Comparison of ENCODE assay signal across 16 mouse cellular contexts in the genomic region with DNA sequence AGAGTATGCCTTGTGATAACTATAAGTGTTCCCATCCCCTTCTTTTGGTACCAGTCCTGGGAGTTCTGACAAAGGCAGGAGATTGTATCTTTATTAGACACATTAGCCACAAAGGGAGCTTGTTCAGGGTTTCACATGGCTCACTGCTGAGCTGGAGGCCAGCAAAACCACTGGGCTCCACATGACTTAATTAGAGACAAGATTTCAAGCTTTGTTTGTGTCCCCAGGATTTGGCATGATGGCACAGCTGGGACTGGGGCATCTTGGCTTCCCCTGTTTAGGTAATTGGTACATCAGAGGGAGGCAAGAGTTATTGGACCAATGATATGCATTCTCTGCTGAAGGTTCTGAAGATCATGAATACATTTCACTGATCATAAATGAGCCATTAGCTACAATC.
"Had no signal": no experiment of that assay in that cellular context is flagged by ENCODE, and none has a peak within 500 bp of the region (broad histone marks: within the 10 kb centered on the region; RNA-seq: fewer than 3 reads in every experiment).

No protein-coding gene starts in this region.

- H3K9ac ChIP-seq: lung, embryonic 14.5 days; midbrain, embryonic 13.5 days; midbrain, embryonic 15.5 days; neural tube, embryonic 12.5 days; stomach, embryonic 15.5 days had no signal

- H3K9me3 ChIP-seq: midbrain, embryonic 13.5 days; midbrain, embryonic 15.5 days; neural tube, embryonic 12.5 days; stomach, embryonic 15.5 days had no signal

- ATAC-seq: midbrain, embryonic 13.5 days; midbrain, embryonic 15.5 days had no signal

- H3K4me2 ChIP-seq: lung, embryonic 14.5 days; midbrain, embryonic 11.5 days; midbrain, embryonic 13.5 days; midbrain, embryonic 15.5 days; neural tube, embryonic 12.5 days; stomach, embryonic 15.5 days had no signal

- H3K4me1 ChIP-seq: megakaryocyte, embryonic 14.5 days; midbrain, embryonic 13.5 days; midbrain, embryonic 15.5 days; neural tube, embryonic 12.5 days; stomach, embryonic 15.5 days had no signal

- H3K27me3 ChIP-seq: megakaryocyte, embryonic 14.5 days; midbrain, embryonic 13.5 days; midbrain, embryonic 15.5 days; neural tube, embryonic 12.5 days; stomach, embryonic 15.5 days had no signal

- H3K4me3 ChIP-seq: megakaryocyte, embryonic 14.5 days; midbrain, embryonic 13.5 days; midbrain, embryonic 15.5 days; neural tube, embryonic 12.5 days; stomach, embryonic 15.5 days had no signal

- H3K27ac ChIP-seq: macrophage; midbrain, embryonic 13.5 days; midbrain, embryonic 15.5 days; neural tube, embryonic 12.5 days; stomach, embryonic 15.5 days; stomach, postnatal 0 days had no signal

- DNase-seq: lung, adult 18-20 months; lung, embryonic 14.5 days; lung, postnatal 10 days; lung, postnatal 36 days; right cerebral cortex, postnatal 14 days; thymus, adult 2 months; thymus, postnatal 25 days; thymus, postnatal 4 days had no signal

- H3K36me3 ChIP-seq: midbrain, embryonic 13.5 days; midbrain, embryonic 15.5 days; neural tube, embryonic 12.5 days; stomach, embryonic 15.5 days had no signal
